Mouse (Mus musculus): ENCODE results near the gene Cdk6.

DNA sequence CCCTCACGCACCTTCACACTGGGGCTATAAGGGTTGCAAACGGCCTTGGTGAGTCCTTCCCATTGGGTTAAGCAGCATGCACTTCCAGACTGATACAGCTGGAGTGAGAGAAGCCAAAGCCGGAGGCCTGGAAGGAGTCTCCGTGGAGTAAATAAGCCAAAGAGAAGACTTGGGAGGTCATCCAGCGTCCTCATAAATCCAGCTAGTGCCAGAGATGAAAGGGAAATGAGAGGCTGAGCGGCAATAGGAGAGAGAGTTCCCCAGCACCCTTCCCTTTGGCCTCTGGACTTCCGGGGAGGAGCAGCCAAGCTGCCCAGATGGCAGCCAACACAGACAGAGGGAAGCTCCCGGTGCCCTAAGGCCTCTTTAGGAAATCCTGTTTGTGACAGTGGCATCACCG lies 149.8 kb downstream of the Cdk6 start:
- no peak for TF ChIP-seq POLR2A (IDR thresholded peaks at IDR 0.05; ENCODE audit: low read depth, low read length)
- no peak for TF ChIP-seq CTCF (IDR thresholded peaks at IDR 0.05; ENCODE audit: extremely low read depth, insufficient read depth, insufficient read length, insufficient replicate concordance)

All from spleen, adult 2 months (tissue).